ENCODE assay signal across 30 mouse cellular contexts in the genomic region with DNA sequence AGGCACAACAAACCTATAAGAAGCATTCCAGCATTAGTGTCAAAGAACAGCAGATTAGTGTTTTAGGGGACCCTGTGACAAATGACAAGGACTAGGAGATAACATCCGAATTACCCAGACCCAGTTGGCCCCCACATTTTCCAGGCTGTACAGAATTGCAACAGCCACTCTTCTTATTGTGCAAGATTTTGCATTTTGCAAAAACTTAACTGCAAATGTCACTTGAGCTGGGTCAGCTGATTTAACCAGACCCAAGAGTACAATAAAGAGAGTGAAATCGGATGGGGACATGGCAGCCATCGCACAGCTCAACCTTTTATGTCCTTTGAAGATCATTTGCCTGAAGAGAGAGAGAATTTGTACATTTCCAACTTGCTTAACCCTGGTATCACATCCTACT.
A peak's percentile ranks its signal among the peaks of the same experiment; 100 is the strongest.
DNase-seq lines count a peak whose midpoint lies in the region; ATAC-seq and TF ChIP-seq lines count a peak whose summit lies in the region.
"Had no signal": no experiment of that assay in that cellular context is flagged by ENCODE, and none has a peak within 500 bp of the region (broad histone marks: within the 10 kb centered on the region; RNA-seq: fewer than 3 reads in every experiment).

No protein-coding gene starts in this region.

- H3K4me1 ChIP-seq in lung, adult 2 months (ENCODE audit: control insufficient read depth, insufficient read depth, low read length) = no peaks in the 10 kb centered on the region
- no peaks in the 10 kb centered on the region for H3K4me1 ChIP-seq in forebrain, embryonic 14.5 days (ENCODE audit: control insufficient read depth, insufficient read depth, low read length)
- H3K4me1 ChIP-seq: heart, embryonic 15.5 days; neural tube, embryonic 12.5 days had no signal

- WGBS in lung, adult 2 months = 56% methylated on average over 3 of the region's 3 CpGs
- WGBS in forebrain, embryonic 14.5 days = 85% methylated on average over 3 of the region's 3 CpGs

- peak; percentile 78 for ATAC-seq in megakaryocyte, adult 5-6 weeks (ENCODE audit: poor library complexity, severe bottlenecking)
- ATAC-seq in forebrain, embryonic 14.5 days = no peak
- ATAC-seq: forebrain, postnatal 0 days; hindbrain, embryonic 16.5 days; midbrain, embryonic 16.5 days; Patski had no signal

- H3K4me3 ChIP-seq in lung, adult 2 months (replicated peaks; ENCODE audit: extremely low read depth, low read depth, low read length) = no peak overlapping the region
- no peak overlapping the region for H3K4me3 ChIP-seq in forebrain, embryonic 14.5 days (ENCODE audit: low read depth, low read length)
- H3K4me3 ChIP-seq: embryonic facial prominence, embryonic 13.5 days; forebrain, embryonic 10.5 days; heart, embryonic 15.5 days; limb, embryonic 13.5 days; midbrain, embryonic 10.5 days; myocyte; neural tube, embryonic 12.5 days had no signal

- no peak overlapping the region for H3K27ac ChIP-seq in forebrain, embryonic 14.5 days (ENCODE audit: low read depth, low read length)
- H3K27ac ChIP-seq: embryonic facial prominence, embryonic 13.5 days; forebrain, embryonic 10.5 days; heart, embryonic 15.5 days; kidney, postnatal 0 days; limb, embryonic 13.5 days; macrophage; midbrain, embryonic 10.5 days; neural tube, embryonic 12.5 days; stomach, postnatal 0 days had no signal

- TF ChIP-seq POLR2A in lung, adult 2 months (IDR thresholded peaks at IDR 0.05; ENCODE audit: borderline replicate concordance, extremely low read depth, low read depth, low read length) = no peak

- H3K4me2 ChIP-seq in forebrain, embryonic 14.5 days (ENCODE audit: low read length) = no peak overlapping the region
- H3K4me2 ChIP-seq: embryonic facial prominence, embryonic 13.5 days; heart, embryonic 15.5 days; limb, embryonic 13.5 days; liver, embryonic 11.5 days; neural tube, embryonic 12.5 days had no signal

- H3K9me3 ChIP-seq in forebrain, embryonic 14.5 days (replicated peaks; ENCODE audit: control insufficient read depth, low read length) = no peaks in the 10 kb centered on the region
- H3K9me3 ChIP-seq: embryonic facial prominence, embryonic 13.5 days; forebrain, embryonic 10.5 days; heart, embryonic 15.5 days; limb, embryonic 13.5 days; midbrain, embryonic 10.5 days; neural tube, embryonic 12.5 days had no signal

- H3K27me3 ChIP-seq in forebrain, embryonic 14.5 days (replicated peaks; ENCODE audit: control insufficient read depth, insufficient read depth, low read length) = no peaks in the 10 kb centered on the region
- H3K27me3 ChIP-seq: embryonic facial prominence, embryonic 13.5 days; heart, embryonic 15.5 days; limb, embryonic 13.5 days; neural tube, embryonic 12.5 days; Patski had no signal

- peak; percentile 43 for DNase-seq in adrenal gland, postnatal 10 days
- DNase-seq in adrenal gland, postnatal 4 days (ENCODE audit: low spot score in 2 of 2) = no peak
- peak; percentile 37 for DNase-seq in lung, postnatal 25 days (ENCODE audit: low spot score)
- no peak for DNase-seq in lung, adult 2 months
- no peak for DNase-seq in forebrain, embryonic 14.5 days (ENCODE audit: low spot score)
- DNase-seq in embryo, embryonic 10 days (ENCODE audit: low spot score) = no peak
- DNase-seq: cerebellum, adult 11 months; cerebellum, adult 9-10 months; cerebellum, postnatal 36 days; forebrain, postnatal 0 days; kidney, adult 18-20 months; kidney, postnatal 4 days; right cerebral cortex, adult 18-20 months; thymus, adult 18-20 months; thymus, postnatal 25 days had no signal

- no peaks in the 10 kb centered on the region for H3K36me3 ChIP-seq in forebrain, embryonic 14.5 days (ENCODE audit: control insufficient read depth, insufficient read depth, low read length)
- H3K36me3 ChIP-seq: embryonic facial prominence, embryonic 13.5 days; forebrain, embryonic 10.5 days; heart, embryonic 15.5 days; limb, embryonic 13.5 days; midbrain, embryonic 10.5 days; neural tube, embryonic 12.5 days had no signal

- no peak overlapping the region for H3K9ac ChIP-seq in forebrain, embryonic 14.5 days (ENCODE audit: low read length)
- H3K9ac ChIP-seq: embryonic facial prominence, embryonic 13.5 days; forebrain, postnatal 0 days; heart, embryonic 15.5 days; limb, embryonic 13.5 days; neural tube, embryonic 12.5 days had no signal

- no peak for TF ChIP-seq CTCF in lung, adult 2 months (IDR thresholded peaks at IDR 0.05; ENCODE audit: insufficient read depth, low read length)

Comparison
In these comparisons a context has a peak if more than half of its experiments do, and no peak if none do; other contexts are left out.
1. DNase-seq: peak in adrenal gland, postnatal 10 days (single experiment) and lung, postnatal 25 days (single experiment); none in adrenal gland, postnatal 4 days (0 of 2), lung, adult 2 months (single experiment), forebrain, embryonic 14.5 days (single experiment) and embryo, embryonic 10 days (single experiment).